Mouse (Mus musculus) MEL (cell line): ENCODE results near the gene Apol8.
A peak's percentile ranks its signal among the peaks of the same experiment; 100 is the strongest.

Experiments
- CTCF ChIP-seq, 3 experiments: IDR thresholded peaks in 2 of 3; conservative IDR thresholded peaks in 1 of 3; 2 replicates each; pipeline ENCODE4 v1.5.1; 2011 to 2012; ENCODE audit warnings: low read length in 3 of 3, low read depth in 2 of 3, mild to moderate bottlenecking in 2 of 3, improper control_type of control experiment in 1 of 3, inconsistent platforms in 1 of 3, mixed read lengths in 1 of 3, moderate library complexity in 1 of 3; ENCODE audit not compliant: control insufficient read depth in 1 of 3, insufficient read depth in 1 of 3, poor library complexity in 1 of 3, severe bottlenecking in 1 of 3
- E2F4 ChIP-seq: IDR thresholded peaks from 2 replicates; pipeline ENCODE4 v1.6.1; 2011; ENCODE audit warnings: low read depth, low read length, improper control_type of control experiment, borderline replicate concordance
- EP300 ChIP-seq, 2 experiments: IDR thresholded peaks; 2 replicates each; pipeline ENCODE4 v1.6.1; 2011; ENCODE audit warnings: improper control_type of control experiment in 2 of 2, low read length in 2 of 2, low read depth in 1 of 2, mild to moderate bottlenecking in 1 of 2
- GATA1 ChIP-seq: IDR thresholded peaks from 2 replicates; pipeline ENCODE4 v1.6.1; 2011; ENCODE audit warnings: low read depth, low read length, improper control_type of control experiment
- HCFC1 ChIP-seq: IDR thresholded peaks from 2 replicates; pipeline ENCODE4 v1.6.1; 2012; ENCODE audit warnings: low read depth, mild to moderate bottlenecking, inconsistent platforms, low read length, improper control_type of control experiment, moderate library complexity
- MAFK ChIP-seq: IDR thresholded peaks from 2 replicates; pipeline ENCODE4 v1.6.1; 2011; ENCODE audit warnings: low read depth, mild to moderate bottlenecking, low read length, improper control_type of control experiment, borderline replicate concordance
- NELFE ChIP-seq: IDR thresholded peaks from 2 replicates; pipeline ENCODE4 v1.6.1; 2011; ENCODE audit warnings: low read depth, low read length, improper control_type of control experiment
- POLR2A ChIP-seq, 2 experiments: IDR thresholded peaks; 2 replicates each; pipeline ENCODE4 v1.6.1; 2011 to 2012; ENCODE audit warnings: low read length in 2 of 2, mild to moderate bottlenecking in 2 of 2, control low read depth in 1 of 2, improper control_type of control experiment in 1 of 2, low read depth in 1 of 2, moderate library complexity in 1 of 2; ENCODE audit not compliant: control insufficient read depth in 1 of 2, insufficient read depth in 1 of 2, poor library complexity in 1 of 2
- POLR2AphosphoS2 ChIP-seq: IDR thresholded peaks from 2 replicates; pipeline ENCODE4 v1.6.1; 2011; ENCODE audit warnings: low read length, improper control_type of control experiment
- SIN3A ChIP-seq: IDR thresholded peaks from 2 replicates; pipeline ENCODE4 v1.6.1; 2012; ENCODE audit warnings: low read length, improper control_type of control experiment, inconsistent platforms
- TCF12 ChIP-seq: IDR thresholded peaks from 2 replicates; pipeline ENCODE4 v1.6.1; 2014; ENCODE audit warnings: low read depth, mild to moderate bottlenecking, inconsistent platforms, low read length, improper control_type of control experiment, moderate library complexity
- USF1 ChIP-seq: IDR thresholded peaks from 2 replicates; pipeline ENCODE4 v1.6.1; 2014; ENCODE audit warnings: low read depth, mild to moderate bottlenecking, inconsistent platforms, low read length, improper control_type of control experiment, moderate library complexity
- USF2 ChIP-seq, 2 experiments: IDR thresholded peaks; 2 replicates each; pipeline ENCODE4 v1.6.1; 2011 to 2012; ENCODE audit warnings: improper control_type of control experiment in 2 of 2, low read length in 2 of 2, borderline replicate concordance in 1 of 2, inconsistent platforms in 1 of 2, low read depth in 1 of 2, mild to moderate bottlenecking in 1 of 2; ENCODE audit not compliant: insufficient read depth in 1 of 2
- ZNF384 ChIP-seq: IDR thresholded peaks from 2 replicates; pipeline ENCODE4 v1.6.1; 2012; ENCODE audit warnings: low read depth, mild to moderate bottlenecking, inconsistent platforms, low read length, improper control_type of control experiment

GRCm38 (mm10) chr15:77740511-77741297 lies 16.1 kb downstream of the Apol8 start:
- peak; percentile 11 to 45 (median 34); a peak in 4 of 6 replicates for TF ChIP-seq CTCF (IDR thresholded peaks at IDR 0.05 in 2 of 3, conservative IDR thresholded peaks at IDR 0.05 in 1 of 3; ENCODE audit: control insufficient read depth in 1 of 3, insufficient read depth in 1 of 3, low read depth in 2 of 3, low read length in 3 of 3, poor library complexity in 1 of 3, severe bottlenecking in 1 of 3)
- TF ChIP-seq ZNF384 = no peak
- no peak for TF ChIP-seq MAFK
- TF ChIP-seq GATA1 = no peak
- no peak for TF ChIP-seq POLR2AphosphoS2
- no peak for TF ChIP-seq POLR2A (IDR thresholded peaks at IDR 0.05; ENCODE audit: control insufficient read depth in 1 of 2, insufficient read depth in 1 of 2, low read depth in 1 of 2, low read length in 2 of 2, poor library complexity in 1 of 2)
- no peak for TF ChIP-seq USF2 (IDR thresholded peaks at IDR 0.05; ENCODE audit: borderline replicate concordance in 1 of 2, insufficient read depth in 1 of 2, low read depth in 1 of 2, low read length in 2 of 2)
- TF ChIP-seq SIN3A = no peak
- no peak for TF ChIP-seq NELFE
- TF ChIP-seq USF1 = no peak
- no peak for TF ChIP-seq HCFC1
- TF ChIP-seq TCF12 = no peak
- TF ChIP-seq E2F4 = no peak
- TF ChIP-seq EP300 (IDR thresholded peaks at IDR 0.05; ENCODE audit: low read depth in 1 of 2, low read length in 2 of 2) = no peak
